Mouse (Mus musculus): ENCODE measurements at regions not wholly inside any gene's neighbourhood (a gene's known extent, or its start where the extent isn't known, plus 50 kb on each side); places are given as distances from the start of the nearest gene placed in this dataset.

DNA sequence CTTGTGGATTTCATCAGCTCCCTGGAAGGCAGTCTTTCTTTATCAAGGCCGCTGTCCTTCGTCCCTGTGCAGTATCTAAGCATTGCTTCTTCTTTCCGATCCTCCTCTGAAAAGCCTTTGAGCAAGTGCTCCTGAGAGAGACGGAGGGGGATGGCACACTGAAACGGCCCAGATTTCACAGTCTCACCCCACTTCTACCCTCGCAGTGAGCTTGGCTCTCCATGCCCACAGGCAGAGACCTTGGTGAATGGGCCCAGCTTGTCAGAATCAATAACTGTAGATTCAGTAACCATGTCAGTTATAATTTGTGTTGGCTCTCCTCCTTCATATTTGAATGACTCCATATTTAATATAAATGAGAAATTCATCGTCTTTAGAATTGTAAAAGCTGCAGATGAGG, 234.3 kb upstream of the Vstm2b start:
- no peak for DNase-seq (ENCODE audit: low spot score in 2 of 2)

DNA sequence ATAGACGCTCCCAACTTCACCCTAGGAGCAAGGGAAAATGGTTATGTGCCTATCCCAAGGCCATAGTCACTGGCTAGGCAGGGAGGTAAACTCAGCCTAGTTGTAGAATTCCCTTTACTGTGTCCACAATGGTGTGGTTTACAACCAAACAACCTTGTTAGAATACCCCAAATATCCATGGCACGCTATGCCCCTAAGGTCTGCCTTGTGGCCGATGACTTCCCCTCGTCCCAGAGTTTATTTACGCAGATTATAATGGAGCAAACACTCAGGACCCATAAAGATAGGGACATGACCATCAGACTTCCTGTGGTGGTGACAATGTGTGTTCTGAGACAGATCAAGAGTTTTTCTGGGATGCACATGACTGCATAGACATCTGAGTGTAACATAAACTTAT, 231.5 kb upstream of the Vstm2b start:
- no peak for DNase-seq (ENCODE audit: low spot score in 2 of 2)

DNA sequence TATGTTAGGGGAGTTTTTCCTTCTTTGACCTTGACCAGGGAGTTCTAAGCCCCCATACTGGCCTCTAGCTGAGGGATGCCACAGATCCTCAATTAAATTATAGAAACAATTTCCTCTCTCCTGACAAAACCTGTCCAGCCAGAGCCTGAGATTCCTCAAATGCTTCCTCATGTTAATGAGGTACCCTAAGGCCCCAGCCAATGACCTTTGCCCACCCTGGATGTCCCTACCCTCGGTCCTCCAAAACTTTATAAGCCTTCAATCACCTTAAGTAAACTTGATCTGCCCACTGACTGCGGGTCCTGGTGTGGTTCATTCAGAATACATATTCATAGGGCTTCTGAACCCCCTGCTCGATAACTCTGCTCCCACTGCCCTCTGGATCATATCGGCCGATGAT, 227.7 kb upstream of the Vstm2b start:
- no peak for DNase-seq (ENCODE audit: low spot score in 2 of 2)

DNA sequence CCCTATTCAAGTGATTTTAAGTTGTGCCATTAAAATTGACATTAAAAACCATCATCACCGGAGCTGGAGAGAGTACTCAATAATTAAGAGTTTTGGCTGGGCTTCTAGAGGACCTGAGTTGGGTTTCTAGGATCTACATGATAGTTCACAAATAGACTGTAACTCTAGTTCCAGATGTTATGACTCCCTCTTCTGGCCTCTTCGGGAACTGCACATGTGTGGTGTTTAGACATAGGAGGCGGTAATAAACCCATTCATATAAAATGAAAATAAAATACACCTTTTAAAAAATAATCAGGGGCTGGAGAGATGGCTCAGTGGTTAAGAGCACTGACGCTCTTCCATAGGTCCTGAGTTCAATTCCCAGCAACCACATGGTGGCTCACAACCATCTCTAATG, 227.1 kb upstream of the Vstm2b start:
- no peak for DNase-seq (ENCODE audit: low spot score in 2 of 2)

DNA sequence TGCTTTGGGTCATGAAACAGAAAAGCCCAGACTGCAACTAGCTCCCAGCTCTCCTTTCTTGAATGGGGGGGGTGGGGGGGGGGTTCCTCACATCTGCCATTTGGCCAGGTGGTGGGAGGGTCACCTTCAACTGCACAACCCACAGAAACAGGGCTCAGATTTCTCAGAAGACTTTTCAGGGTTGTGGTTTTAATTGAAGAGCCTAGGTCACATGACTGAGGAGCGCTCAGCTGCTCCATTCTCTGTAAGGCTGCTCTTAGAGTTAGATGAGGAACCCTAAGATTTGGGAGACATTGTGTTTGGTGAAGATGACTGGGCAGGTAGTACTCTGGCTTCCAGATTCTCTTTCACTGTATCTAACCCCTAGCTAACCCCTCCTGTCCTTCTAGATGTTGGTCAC, 225.8 kb upstream of the Vstm2b start:
- no peak for DNase-seq (ENCODE audit: low spot score in 2 of 2)

DNA sequence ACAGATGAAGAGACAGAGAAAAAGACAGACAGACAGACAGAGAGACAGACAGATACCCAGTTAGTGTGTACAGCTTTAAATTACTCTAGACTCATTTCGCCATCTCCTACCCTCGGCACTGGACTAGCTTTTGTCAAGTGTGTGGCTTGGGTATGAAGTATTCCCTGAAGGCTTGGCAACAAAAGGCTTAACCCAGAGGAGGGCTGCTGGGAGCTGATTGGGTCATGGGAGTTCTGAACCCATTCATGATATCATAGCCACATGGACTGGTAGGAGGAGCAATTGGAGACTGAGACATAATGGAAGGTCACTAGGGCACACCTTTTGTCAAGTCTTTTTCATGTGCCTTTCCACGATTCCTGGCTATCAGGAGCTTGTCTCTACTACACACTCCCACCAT, 223.7 kb upstream of the Vstm2b start:
- no peak for DNase-seq (ENCODE audit: low spot score in 2 of 2)

DNA sequence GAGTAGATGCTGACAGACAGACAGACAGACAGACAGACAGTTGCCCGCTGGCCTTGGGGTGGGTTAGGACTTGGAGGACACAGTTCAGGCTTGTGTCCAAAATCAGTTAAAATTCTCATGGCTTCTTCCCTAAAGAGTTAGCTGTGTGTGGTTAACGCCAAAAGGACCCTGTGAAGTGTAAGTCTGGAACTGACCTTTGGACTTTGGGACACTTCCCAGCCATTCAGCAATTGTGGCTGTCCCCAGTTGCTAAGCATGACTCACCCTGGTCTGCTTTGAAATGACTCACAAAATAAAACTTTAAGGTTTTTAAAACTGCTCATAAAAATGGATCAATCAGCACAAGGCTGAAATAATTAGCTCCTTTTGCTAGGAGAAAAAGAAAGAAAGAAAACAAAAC, 220.5 kb upstream of the Vstm2b start:
- no peak for DNase-seq (ENCODE audit: low spot score in 2 of 2)

DNA sequence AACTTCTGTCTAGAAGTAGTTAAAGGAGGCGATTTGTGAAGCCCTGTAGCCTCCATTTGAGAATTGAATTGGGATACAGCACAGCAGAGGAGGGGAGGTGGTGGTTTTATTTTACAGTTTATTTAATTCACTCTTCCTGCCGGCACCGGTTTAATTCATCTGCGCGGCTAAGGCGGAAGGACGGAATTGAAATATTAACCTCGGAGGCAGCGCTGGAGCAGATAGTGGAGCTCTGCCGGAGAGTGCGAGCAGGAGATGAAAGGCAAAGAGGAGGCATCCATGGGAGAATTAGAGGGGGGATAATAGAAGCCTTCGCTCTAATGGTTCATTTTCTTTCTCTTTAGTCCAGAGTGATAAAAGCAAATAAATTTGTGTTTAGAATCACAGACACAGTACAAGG, 217.6 kb upstream of the Vstm2b start:
- DNase-seq (ENCODE audit: low spot score in 2 of 2), result no peak

DNA sequence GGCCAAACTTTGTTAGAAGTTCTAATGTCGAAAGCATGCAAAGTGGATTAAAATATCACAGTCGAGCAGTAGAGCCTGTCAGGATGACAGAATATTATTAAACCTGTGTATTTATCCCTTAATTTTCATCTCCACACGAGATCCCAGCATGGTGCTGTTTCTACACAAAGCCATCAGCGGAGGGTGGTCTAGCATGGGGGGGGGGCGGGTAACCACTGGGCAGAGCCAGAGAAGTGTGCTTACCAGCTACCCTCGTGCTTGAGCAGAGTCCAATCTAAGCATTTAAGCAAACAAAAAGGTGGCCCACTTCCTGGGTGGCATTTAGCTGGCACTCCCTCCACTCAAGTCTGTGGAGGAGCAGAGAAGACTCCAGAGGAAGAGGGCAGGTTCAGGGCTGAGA, 217.1 kb upstream of the Vstm2b start:
- DNase-seq (ENCODE audit: low spot score in 2 of 2), result no peak

DNA sequence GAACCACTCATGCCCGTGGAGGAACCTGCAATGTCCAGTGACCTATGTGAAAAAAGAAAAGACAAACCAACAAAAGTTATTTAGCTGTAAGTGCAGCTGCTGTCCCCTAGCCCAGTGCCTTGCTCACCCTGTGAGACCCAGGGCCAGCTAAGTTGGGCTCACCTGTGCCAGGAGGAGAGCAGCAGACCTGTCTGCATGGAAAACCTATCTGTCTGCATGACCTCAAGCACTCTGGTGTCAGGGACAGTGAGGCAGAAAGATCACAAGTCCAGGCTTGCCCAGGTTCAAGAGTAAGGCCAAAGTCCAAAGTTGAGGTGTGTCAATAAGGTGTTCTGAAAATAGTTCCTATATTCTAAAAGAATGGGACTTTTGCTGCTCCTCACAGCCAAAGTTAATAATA, 215.0 kb upstream of the Vstm2b start:
- DNase-seq (ENCODE audit: low spot score in 2 of 2), result no peak

DNA sequence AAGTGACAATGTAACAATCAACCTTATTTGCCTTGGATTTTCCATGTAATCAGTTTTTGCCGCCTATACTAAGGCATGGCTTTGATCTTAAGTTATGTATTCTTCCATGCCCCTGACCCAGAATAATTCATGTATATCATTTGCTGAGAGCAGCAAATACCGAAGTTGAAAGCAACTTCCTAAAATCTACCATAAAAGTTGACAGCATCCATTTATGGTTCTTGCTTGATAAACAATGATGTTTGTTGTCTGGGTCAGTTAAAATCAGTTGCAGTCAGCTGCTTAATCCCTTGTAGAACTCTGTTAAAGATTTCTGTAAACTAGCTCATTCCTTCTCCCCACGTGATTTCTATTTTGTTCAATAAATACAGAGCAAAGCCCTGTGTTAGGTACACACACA, 214.5 kb upstream of the Vstm2b start:
- DNase-seq (ENCODE audit: low spot score in 2 of 2), result no peak

DNA sequence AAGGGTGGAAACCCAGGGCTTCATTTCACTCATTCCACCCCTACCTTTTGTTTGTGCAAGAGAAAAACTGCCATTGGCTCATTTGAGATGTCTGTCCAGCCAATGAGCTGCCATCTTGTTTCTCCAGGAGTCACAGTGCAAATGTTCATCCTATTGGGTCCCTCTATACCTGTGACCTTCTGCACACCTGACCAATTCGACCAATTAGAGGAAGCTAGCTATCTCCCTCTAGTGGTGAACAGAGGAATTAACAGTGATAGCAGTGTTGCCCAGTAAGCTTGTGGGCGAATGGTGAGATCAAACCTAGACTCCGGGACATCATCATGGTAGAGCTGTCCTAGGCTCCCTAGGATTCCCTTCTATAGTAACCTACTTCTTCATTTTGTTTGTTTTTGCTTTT, 211.1 kb upstream of the Vstm2b start:
- no peak for DNase-seq (ENCODE audit: low spot score in 2 of 2)

DNA sequence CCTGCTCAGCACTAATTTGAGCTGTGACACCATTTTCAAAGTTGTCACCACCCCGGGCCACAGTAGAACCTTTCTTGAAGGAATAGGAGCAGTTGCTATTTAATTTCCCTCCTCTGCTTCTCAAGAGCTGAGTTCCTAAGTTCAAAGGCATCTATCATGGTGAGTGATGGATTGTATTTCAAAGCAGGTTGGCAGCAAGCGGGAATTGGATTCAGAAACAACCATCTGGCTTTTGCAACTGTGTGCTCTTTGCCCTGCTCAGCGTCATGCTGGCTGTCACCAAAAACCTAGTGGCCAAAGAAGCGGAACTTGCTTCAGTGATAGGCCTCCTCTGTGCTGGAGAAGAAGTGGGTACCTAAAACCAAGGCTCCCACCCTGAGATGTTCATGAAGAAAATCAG, 209.6 kb upstream of the Vstm2b start:
- DNase-seq (ENCODE audit: low spot score in 2 of 2), result no peak

DNA sequence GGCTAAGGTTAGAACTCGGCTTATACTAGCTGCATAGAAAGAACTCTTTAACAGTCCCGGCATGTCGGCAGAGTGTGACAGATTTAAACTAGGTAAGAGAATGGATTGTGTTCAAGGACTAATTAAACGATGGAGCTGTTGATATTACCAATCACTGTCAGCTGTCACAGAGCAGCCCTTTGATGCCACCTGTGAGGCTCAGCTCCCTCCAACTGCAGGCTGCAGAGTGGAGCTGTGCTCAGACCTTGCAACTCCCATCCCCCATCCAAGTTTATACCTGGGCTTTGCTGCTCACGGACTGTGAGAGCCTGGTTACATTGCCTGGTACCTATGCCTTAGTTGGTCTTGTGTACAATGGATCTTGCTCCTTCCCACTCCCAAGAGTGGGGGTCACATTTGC, 204.4 kb upstream of the Vstm2b start:
- DNase-seq (ENCODE audit: low spot score in 2 of 2), result no peak

DNA sequence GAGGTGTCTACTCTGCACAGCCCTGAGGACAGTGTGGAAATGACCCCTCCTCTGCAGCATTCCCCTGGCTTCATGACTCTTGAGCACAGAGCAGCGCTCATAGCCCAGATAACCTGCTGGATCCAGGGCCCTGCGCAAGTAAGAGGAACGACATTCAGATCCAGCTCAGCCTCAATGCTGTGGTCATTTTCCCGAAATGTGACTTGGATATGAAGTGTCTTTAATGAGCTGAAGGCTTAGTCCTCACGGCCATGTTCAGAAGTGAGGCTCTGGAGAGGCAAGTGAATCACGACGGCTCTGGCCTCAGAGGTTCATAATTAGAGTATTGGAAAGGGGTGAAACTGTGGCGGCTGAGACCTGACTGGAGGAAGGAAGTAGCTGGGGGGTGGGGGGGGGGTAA, 200.6 kb upstream of the Vstm2b start:
- no peak for DNase-seq (ENCODE audit: low spot score in 2 of 2)

DNA sequence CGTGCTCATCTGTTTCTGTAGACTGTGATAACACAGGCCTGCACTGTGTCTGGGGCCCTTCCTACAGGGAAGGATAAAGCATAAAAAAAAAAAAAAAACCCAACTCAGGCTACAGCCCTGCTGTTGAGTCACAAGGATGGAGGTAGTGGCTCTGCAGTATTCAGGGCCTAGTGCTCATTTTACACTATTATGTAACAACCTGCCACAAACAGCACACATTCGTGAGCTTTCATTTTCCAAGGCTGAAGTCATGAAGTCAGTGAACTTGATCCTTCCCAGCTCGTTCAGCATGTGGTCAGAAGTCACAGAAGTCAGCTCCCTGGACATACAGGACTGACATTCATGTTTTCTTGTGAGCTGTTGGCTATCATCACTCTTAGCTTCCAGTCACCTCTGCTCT, 199.8 kb upstream of the Vstm2b start:
- no peak for DNase-seq (ENCODE audit: low spot score in 2 of 2)

DNA sequence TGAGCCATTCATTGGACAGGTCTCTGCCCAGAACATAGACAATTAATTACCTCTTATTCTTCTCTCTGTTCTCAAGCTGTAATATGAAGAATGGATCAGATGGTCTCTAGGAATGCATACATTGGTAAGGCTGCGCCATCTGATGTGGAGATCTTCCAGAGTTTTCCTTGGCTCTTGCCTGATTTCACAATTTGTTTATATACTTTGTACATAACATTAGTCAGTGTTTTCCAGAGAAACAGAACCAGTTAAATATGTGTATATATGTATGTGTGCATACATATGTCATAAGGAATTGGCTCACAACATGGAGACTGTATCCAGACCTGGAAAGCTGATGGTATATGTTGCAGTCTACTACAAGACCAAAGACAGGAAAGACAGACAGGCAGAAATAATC, 198.5 kb upstream of the Vstm2b start:
- DNase-seq (ENCODE audit: low spot score in 2 of 2), result no peak

DNA sequence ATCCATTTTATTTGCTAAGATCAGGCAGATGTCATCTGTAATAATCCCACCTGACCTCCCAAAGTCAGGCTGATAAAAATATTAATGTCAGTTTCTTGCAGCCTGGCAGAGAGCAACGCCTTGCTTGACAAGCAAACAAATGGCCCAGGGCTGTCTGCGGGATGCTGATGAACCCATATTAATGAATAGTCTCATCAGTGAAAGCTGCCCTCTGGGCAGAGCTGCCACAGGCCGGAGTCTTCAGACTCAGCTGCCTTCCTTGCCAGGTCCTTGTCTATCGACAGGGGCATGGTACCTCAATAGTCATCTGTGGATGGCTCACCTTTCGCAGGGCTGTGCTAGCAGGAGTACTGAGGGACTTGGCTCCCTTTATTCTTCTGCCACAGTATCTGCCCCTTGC, 197.5 kb upstream of the Vstm2b start:
- DNase-seq (ENCODE audit: low spot score in 2 of 2), result no peak

DNA sequence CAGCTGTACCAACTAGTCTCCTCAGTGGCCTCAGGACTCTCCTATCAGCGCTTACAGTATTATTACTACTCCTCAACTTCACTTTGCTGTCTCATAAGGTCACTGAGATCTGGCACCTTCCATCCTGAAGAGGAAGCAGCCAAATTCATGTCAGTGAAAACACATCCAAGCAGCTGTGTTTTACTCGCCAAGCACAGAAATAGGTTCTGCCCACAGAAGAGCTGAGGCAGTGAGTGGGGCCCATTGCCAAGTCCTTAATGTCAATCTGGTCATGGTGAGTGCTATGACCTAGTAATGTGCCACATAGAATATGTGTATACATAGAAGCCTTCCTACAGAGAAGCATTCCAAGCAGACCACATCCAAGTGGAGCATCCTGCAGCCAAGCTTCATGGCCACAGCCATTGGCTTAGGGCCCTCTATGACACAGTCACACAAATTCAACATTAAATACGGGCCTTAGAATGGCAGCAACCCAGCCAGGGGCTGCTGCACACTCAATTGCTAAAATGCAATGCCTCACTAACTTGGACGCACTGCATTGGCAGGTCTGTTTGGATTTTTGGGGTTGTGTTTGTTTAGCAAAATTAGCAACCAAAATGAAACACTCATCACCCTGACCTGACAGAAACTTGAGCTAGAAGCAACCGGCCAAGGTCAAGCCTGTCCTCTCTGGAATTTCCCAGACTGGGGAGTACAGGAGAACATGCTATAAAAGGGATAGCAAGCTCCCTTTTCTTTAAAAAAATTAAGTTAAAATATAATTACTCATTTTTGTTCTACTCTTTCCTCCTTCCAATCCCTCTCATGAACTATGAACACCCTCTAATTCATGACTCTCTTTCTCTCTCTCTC, 195.7 kb upstream of the Vstm2b start:
- no peak for DNase-seq (ENCODE audit: low spot score in 2 of 2)

DNA sequence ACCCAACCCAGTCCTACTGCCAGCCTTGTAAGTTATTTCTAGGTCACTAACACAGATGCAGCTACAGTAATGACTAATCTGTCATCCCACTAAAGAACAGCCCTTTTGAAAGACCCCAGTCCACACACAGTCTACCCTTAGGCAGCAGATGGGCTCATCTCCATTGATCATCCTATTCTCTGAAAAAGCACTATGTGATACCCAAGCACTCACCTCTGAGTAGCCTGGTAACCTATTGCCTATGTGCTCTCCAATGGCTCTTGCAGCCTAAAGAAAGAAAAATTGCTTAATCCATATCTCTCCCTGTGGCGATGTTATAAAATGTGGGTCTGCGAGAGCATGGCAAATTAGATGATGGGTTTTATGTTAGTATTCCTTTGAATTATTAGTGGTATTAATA, 189.9 kb upstream of the Vstm2b start:
- DNase-seq (ENCODE audit: low spot score in 2 of 2), result no peak

DNA sequence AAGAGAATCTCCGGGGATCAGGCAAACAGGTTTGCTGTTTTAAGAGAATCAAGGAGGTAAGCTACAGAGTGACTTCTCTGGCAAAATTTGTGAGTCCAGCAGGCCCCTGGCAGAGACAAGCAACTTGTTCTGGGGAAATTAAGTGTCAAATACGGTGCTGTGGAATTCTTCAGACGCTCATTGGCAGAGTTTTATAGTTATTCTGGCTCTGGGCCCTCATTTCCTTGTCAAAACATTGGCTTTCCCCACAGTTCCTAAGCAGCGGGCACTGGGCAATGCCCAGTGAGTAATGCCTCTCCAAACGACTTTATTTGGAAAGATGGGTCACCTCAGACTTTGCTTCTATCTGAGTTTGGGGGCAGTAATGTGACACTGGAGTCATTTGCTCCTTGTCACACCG, 180.1 kb upstream of the Vstm2b start:
- DNase-seq (ENCODE audit: low spot score in 2 of 2), result no peak

DNA sequence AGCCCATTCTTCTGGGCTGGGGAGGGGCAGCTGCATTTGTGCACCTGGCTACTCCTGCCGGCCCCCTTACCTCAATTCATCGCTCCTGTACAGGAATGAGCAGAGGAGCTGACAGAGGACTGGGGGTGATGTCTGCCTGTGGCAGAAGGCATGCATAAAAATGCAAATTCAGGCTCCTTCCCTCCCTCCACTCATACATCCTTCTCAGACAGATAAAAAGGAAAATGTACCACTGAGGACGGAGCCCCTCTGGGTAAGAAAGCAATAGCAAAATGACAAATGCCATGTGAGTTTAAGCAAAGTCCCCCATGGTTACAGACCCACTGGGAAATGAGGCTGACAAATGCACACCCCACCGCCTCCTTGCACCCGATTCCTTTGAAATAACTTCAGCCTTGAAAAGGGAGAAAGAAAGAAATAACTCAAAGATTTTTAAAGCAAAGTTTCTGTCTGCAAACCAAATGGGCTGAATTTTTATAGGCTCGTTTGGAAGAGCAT, 161.1 kb upstream of the Vstm2b start:
- no peak for DNase-seq (ENCODE audit: low spot score in 2 of 2)

DNA sequence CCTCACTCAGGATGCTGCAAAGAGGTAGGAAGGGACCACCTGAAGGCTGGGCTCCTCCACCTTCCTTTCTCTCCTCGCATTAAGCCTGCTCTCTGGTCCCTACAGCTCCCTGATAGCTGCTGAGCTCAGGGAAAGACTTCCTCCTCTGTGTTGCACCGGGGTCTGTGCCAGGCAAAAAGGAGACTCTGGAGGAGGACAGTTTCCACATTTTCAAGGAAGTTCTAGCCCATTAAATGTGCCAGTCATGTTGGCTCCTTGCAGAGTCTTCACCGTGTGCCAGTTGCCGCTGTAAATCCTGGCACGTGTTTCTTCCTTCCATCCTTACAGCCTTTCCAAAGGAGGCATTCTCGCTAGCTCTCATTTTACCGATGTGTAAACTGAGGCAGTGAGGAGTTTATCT, 160.6 kb upstream of the Vstm2b start:
- no peak for DNase-seq (ENCODE audit: low spot score in 2 of 2)

DNA sequence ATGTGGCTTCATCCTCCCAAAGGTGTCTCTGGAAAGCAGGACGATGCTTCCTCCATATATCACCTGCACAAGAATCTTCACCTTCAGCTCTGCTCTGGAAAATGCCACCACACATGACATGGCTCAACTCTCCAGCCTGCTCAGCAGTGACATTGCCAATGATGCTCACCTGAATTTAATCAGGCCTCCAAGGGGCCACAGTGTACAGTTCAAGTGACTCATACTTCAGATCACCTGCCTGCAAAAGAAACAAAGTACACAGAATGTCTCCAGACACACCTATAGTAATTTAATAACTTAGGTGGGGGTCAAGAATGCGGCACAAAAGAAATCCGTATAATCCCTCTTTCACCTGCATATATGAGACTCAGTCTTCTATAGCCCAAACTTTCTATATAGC, 160.0 kb upstream of the Vstm2b start:
- no peak for DNase-seq (ENCODE audit: low spot score in 2 of 2)
